Mouse (Mus musculus) erythroblast, embryonic 14.5 days (primary cell): ENCODE data around the gene Klhdc8a.

Experiments used
- GATA1 ChIP-seq: IDR thresholded peaks from 2 replicates; pipeline ENCODE4 v1.6.1; 2012; ENCODE audit warnings: low read length, inconsistent platforms, mixed read lengths
- TAL1 ChIP-seq: IDR thresholded peaks from 3 replicates; pipeline ENCODE4 v1.6.1; 2012; ENCODE audit warnings: low read length, inconsistent platforms, mixed read lengths

GRCm38 (mm10) chr1:132264577-132264976 lies 33.8 kb upstream of the Klhdc8a start:
- TF ChIP-seq GATA1 (no peak), TAL1 (no peak)
